Mouse (Mus musculus): ENCODE results near the gene Farsa.

GRCm38 (mm10) chr8:84872309-84872965, 15.6 kb downstream of the Farsa start:
- TF ChIP-seq CTCF (IDR thresholded peaks at IDR 0.05; ENCODE audit: low read depth) (no peak), EP300 (optimal IDR thresholded peaks at IDR 0.05) (no peak)
